Mouse (Mus musculus): ENCODE measurements around the gene Crim1.

DNA sequence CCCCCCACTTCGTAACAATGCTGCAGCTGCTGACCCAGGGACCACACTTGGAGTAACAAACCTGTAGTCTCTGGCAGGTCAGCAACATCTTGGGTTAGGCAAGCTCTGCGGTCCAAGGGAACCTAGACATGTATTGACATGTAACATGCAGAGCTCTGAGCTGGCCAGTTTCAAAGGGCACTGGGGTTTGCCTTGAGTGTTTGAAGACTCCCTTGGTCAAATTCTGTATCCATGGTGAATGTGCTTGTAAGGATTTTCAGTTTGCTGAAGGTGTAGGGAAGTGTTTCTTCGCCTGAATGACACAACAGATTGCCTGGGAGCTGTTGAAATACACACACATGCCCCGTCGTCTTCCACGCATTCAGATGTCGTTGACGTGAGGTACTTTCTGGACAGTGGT is 72.1 kb downstream of the Crim1 start:
- TF ChIP-seq POLR2A (IDR thresholded peaks at IDR 0.05; ENCODE audit: low read depth, low read length) (no peak), CTCF (conservative IDR thresholded peaks at IDR 0.05; ENCODE audit: insufficient read depth, insufficient read length, low read depth, low read length) (no peak)
